Mouse (Mus musculus) MEL (cell line): Measurements from ENCODE around the gene Slc18a2.

Experiments used
- BHLHE40 ChIP-seq: IDR thresholded peaks from 2 replicates; pipeline ENCODE4 v1.6.1; 2012; ENCODE audit warnings: low read depth, mild to moderate bottlenecking, inconsistent platforms, low read length, improper control_type of control experiment, borderline replicate concordance
- CTCF ChIP-seq, 3 experiments: IDR thresholded peaks in 2 of 3; conservative IDR thresholded peaks in 1 of 3; 2 replicates each; pipeline ENCODE4 v1.5.1; 2011 to 2012; ENCODE audit warnings: low read length in 3 of 3, low read depth in 2 of 3, mild to moderate bottlenecking in 2 of 3, improper control_type of control experiment in 1 of 3, inconsistent platforms in 1 of 3, mixed read lengths in 1 of 3, moderate library complexity in 1 of 3; ENCODE audit not compliant: control insufficient read depth in 1 of 3, insufficient read depth in 1 of 3, poor library complexity in 1 of 3, severe bottlenecking in 1 of 3
- E2F4 ChIP-seq: IDR thresholded peaks from 2 replicates; pipeline ENCODE4 v1.6.1; 2011; ENCODE audit warnings: low read depth, low read length, improper control_type of control experiment, borderline replicate concordance
- EP300 ChIP-seq, 2 experiments: IDR thresholded peaks; 2 replicates each; pipeline ENCODE4 v1.6.1; 2011; ENCODE audit warnings: improper control_type of control experiment in 2 of 2, low read length in 2 of 2, low read depth in 1 of 2, mild to moderate bottlenecking in 1 of 2
- ETS1 ChIP-seq: IDR thresholded peaks from 2 replicates; pipeline ENCODE4 v1.6.1; 2012; ENCODE audit warnings: low read depth, mild to moderate bottlenecking, inconsistent platforms, low read length, improper control_type of control experiment, moderate library complexity
- HCFC1 ChIP-seq: IDR thresholded peaks from 2 replicates; pipeline ENCODE4 v1.6.1; 2012; ENCODE audit warnings: low read depth, mild to moderate bottlenecking, inconsistent platforms, low read length, improper control_type of control experiment, moderate library complexity
- MAFK ChIP-seq: IDR thresholded peaks from 2 replicates; pipeline ENCODE4 v1.6.1; 2011; ENCODE audit warnings: low read depth, mild to moderate bottlenecking, low read length, improper control_type of control experiment, borderline replicate concordance
- MAX ChIP-seq: IDR thresholded peaks from 2 replicates; pipeline ENCODE4 v1.6.1; 2011; ENCODE audit warnings: low read length, improper control_type of control experiment
- MEF2A ChIP-seq: IDR thresholded peaks from 2 replicates; pipeline ENCODE4 v1.6.1; 2014; ENCODE audit warnings: low read depth, mild to moderate bottlenecking, inconsistent platforms, low read length, improper control_type of control experiment; ENCODE audit not compliant: poor library complexity, insufficient replicate concordance, severe bottlenecking; ENCODE audit errors: extremely low read depth
- POLR2A ChIP-seq, 2 experiments: IDR thresholded peaks; 2 replicates each; pipeline ENCODE4 v1.6.1; 2011 to 2012; ENCODE audit warnings: low read length in 2 of 2, mild to moderate bottlenecking in 2 of 2, control low read depth in 1 of 2, improper control_type of control experiment in 1 of 2, low read depth in 1 of 2, moderate library complexity in 1 of 2; ENCODE audit not compliant: control insufficient read depth in 1 of 2, insufficient read depth in 1 of 2, poor library complexity in 1 of 2
- SIN3A ChIP-seq: IDR thresholded peaks from 2 replicates; pipeline ENCODE4 v1.6.1; 2012; ENCODE audit warnings: low read length, improper control_type of control experiment, inconsistent platforms
- SMC3 ChIP-seq: IDR thresholded peaks from 2 replicates; pipeline ENCODE4 v1.6.1; 2011; ENCODE audit warnings: low read depth, low read length, improper control_type of control experiment
- TBP ChIP-seq: IDR thresholded peaks from 2 replicates; pipeline ENCODE4 v1.8.0; 2011; ENCODE audit warnings: low read depth, low read length, improper control_type of control experiment
- TCF12 ChIP-seq: IDR thresholded peaks from 2 replicates; pipeline ENCODE4 v1.6.1; 2014; ENCODE audit warnings: low read depth, mild to moderate bottlenecking, inconsistent platforms, low read length, improper control_type of control experiment, moderate library complexity

- no peak for TF ChIP-seq CTCF (IDR thresholded peaks at IDR 0.05 in 2 of 3, conservative IDR thresholded peaks at IDR 0.05 in 1 of 3; ENCODE audit: control insufficient read depth in 1 of 3, insufficient read depth in 1 of 3, low read depth in 2 of 3, low read length in 3 of 3, poor library complexity in 1 of 3, severe bottlenecking in 1 of 3)
- TF ChIP-seq POLR2A (IDR thresholded peaks at IDR 0.05; ENCODE audit: control insufficient read depth in 1 of 2, insufficient read depth in 1 of 2, low read depth in 1 of 2, low read length in 2 of 2, poor library complexity in 1 of 2): no peak
- no peak for TF ChIP-seq E2F4
- TF ChIP-seq HCFC1: no peak
- TF ChIP-seq TBP: no peak
- TF ChIP-seq MAX: no peak
- no peak for TF ChIP-seq EP300 (IDR thresholded peaks at IDR 0.05; ENCODE audit: low read depth in 1 of 2, low read length in 2 of 2)
- no peak for TF ChIP-seq BHLHE40
- TF ChIP-seq ETS1: no peak
- TF ChIP-seq TCF12: no peak
- no peak for TF ChIP-seq MAFK
- no peak for TF ChIP-seq SIN3A
- no peak for TF ChIP-seq SMC3
- no peak for TF ChIP-seq MEF2A
Measured at GRCm38 (mm10) chr19:59241987-59242386, 18.7 kb upstream of the Slc18a2 start.
